Mouse (Mus musculus) lung, embryonic 14.5 days (tissue): ENCODE data around the gene Rsbn1l. TPM values are rescaled to one million over a fixed set of nuclear protein-coding genes. Genes with fewer than 3 reads are reported as not detected.

ENCODE experiments used
- ATAC-seq: fragments of 200-750 bp; cut with Nextera tagmentation; 2 replicates; pipeline ENCODE4 v1.8.0; 2017; ENCODE audit warnings: mild to moderate bottlenecking, moderate TSS enrichment, moderate library complexity; ENCODE audit not compliant: insufficient read depth
- DNase-seq: peaks from one replicate; pipeline ENCODE4 v3.0.0-alpha.2; 2015
- H3K27ac ChIP-seq: fragments of 300-500 bp; sonication (generic); 2 replicates; pipeline ENCODE4 v1.5.1; 2014; ENCODE audit warnings: low read depth, mild to moderate bottlenecking, moderate library complexity
- H3K27me3 ChIP-seq: fragments of 300-500 bp; sonication (generic); 2 replicates; pipeline ENCODE4 v1.6.1; 2014; ENCODE audit warnings: low read length, control low read depth; ENCODE audit not compliant: insufficient read depth
- H3K36me3 ChIP-seq: fragments of 300-500 bp; sonication (generic); 2 replicates; pipeline ENCODE4 v1.6.1; 2014; ENCODE audit warnings: control low read depth; ENCODE audit not compliant: insufficient read depth
- H3K4me1 ChIP-seq: fragments of 300-500 bp; sonication (generic); 2 replicates; pipeline ENCODE4 v1.6.1; 2014; ENCODE audit warnings: antibody characterized with exemption, control low read depth; ENCODE audit not compliant: insufficient read depth
- H3K4me2 ChIP-seq: fragments of 300-500 bp; sonication (generic); 2 replicates; pipeline ENCODE4 v1.6.1; 2014; ENCODE audit warnings: mild to moderate bottlenecking
- H3K4me3 ChIP-seq: fragments of 300-500 bp; sonication (generic); 2 replicates; pipeline ENCODE4 v1.5.1; 2014; ENCODE audit warnings: low read depth, low read length
- H3K9ac ChIP-seq: fragments of 300-500 bp; sonication (generic); 2 replicates; pipeline ENCODE4 v1.6.1; 2014
- H3K9me3 ChIP-seq: fragments of 300-500 bp; sonication (generic); 2 replicates; pipeline ENCODE4 v1.6.1; 2016; ENCODE audit warnings: low read depth, low read length, control low read depth
- CTCF ChIP-seq: IDR thresholded peaks from 2 replicates; pipeline ENCODE4 v1.5.1; 2016; ENCODE audit warnings: antibody characterized with exemption, low read depth
- WGBS: fragments of 180-500 bp; shearing (Covaris S2); extraction: QIAGEN DNeasy Blood & Tissue Kit; methylation state at CpG from one replicate; pipeline ENCODE4 v1.1.7; 2014; 5-methylcytosine and 5-hydroxymethylcytosine counted together
- polyA plus RNA-seq: library from polyadenylated mRNA; unstranded; fragments of >200 nt; fragmentation: Nextera tagmentation; extraction: Ambion mirVana; gene quantifications from 2 replicates; pipeline ENCODE4 v1.2.1, GENCODE M21; 2014

The Rsbn1l gene
- polyA plus RNA-seq, 1 experiment from 2014 or later, result 6.8 TPM

- Histone ChIP-seq H3K4me1 (no peaks in the 10 kb centered on the region), H3K9ac (no peak overlapping the region), H3K27ac (no peak overlapping the region), H3K36me3 (no peaks in the 10 kb centered on the region), H3K27me3 (no peaks in the 10 kb centered on the region), H3K9me3 (no peaks in the 10 kb centered on the region), H3K4me2 (no peak overlapping the region), H3K4me3 (no peak overlapping the region)
- no peak for ATAC-seq
- TF ChIP-seq CTCF, result no peak
- WGBS, result 92% methylated on average over 2 of the region's 2 CpGs
- no peak for DNase-seq
These were observed 97.8 kb downstream of the Rsbn1l start for GRCm38 (mm10) chr5:20858404-20858803.

- Histone ChIP-seq H3K27ac (no peak overlapping the region), H3K4me1 (no peaks in the 10 kb centered on the region), H3K9me3 (no peaks in the 10 kb centered on the region), H3K4me2 (no peak overlapping the region), H3K9ac (no peak overlapping the region), H3K27me3 (no peaks in the 10 kb centered on the region), H3K36me3 (no peaks in the 10 kb centered on the region), H3K4me3 (no peak overlapping the region)
- DNase-seq (no peak), ATAC-seq (no peak)
- 78% methylated on average over 4 of the region's 4 CpGs for WGBS
- TF ChIP-seq CTCF, result no peak
These were observed 101.1 kb downstream of the Rsbn1l start for GRCm38 (mm10) chr5:20855066-20855465.

- H3K4me2 ChIP-seq, result no peak overlapping the region
- no peak overlapping the region for H3K9ac ChIP-seq
- H3K27ac ChIP-seq, result no peak overlapping the region
- H3K27me3 ChIP-seq, result no peaks in the 10 kb centered on the region
- ATAC-seq (no peak), DNase-seq (no peak)
- H3K4me1 ChIP-seq, result no peaks in the 10 kb centered on the region
- WGBS, result 86% methylated on average over 2 of the region's 2 CpGs
- H3K36me3 ChIP-seq, result no peaks in the 10 kb centered on the region
- H3K9me3 ChIP-seq, result no peaks in the 10 kb centered on the region
- no peak for TF ChIP-seq CTCF
- no peak overlapping the region for H3K4me3 ChIP-seq
These were observed 109.2 kb downstream of the Rsbn1l start for GRCm38 (mm10) chr5:20847010-20847409.

GRCm38 (mm10) chr5:20843816-20844215 is 112.4 kb downstream of the Rsbn1l start:
- Histone ChIP-seq H3K4me1 (no peaks in the 10 kb centered on the region), H3K27ac (no peak overlapping the region), H3K9ac (no peak overlapping the region), H3K4me3 (no peak overlapping the region), H3K36me3 (no peaks in the 10 kb centered on the region), H3K27me3 (no peaks in the 10 kb centered on the region), H3K9me3 (no peaks in the 10 kb centered on the region), H3K4me2 (no peak overlapping the region)
- DNase-seq (no peak), ATAC-seq (no peak)
- WGBS, result 78% methylated on average over 2 of the region's 2 CpGs
- TF ChIP-seq CTCF, result no peak

- WGBS, result 80% methylated on average over 2 of the region's 3 CpGs
- ATAC-seq, result no peak
These were observed 112.8 kb downstream of the Rsbn1l start for GRCm38 (mm10) chr5:20843405-20843804.

More at GRCm38 (mm10) chr5:20843405-20843804, 112.8 kb downstream of the Rsbn1l start:
- no peak overlapping the region for H3K4me2 ChIP-seq
- H3K36me3 ChIP-seq, result no peaks in the 10 kb centered on the region
- H3K27ac ChIP-seq, result no peak overlapping the region
- no peak overlapping the region for H3K9ac ChIP-seq
- no peak for DNase-seq
- no peak overlapping the region for H3K4me3 ChIP-seq
- no peak for TF ChIP-seq CTCF
- no peaks in the 10 kb centered on the region for H3K27me3 ChIP-seq
- H3K4me1 ChIP-seq, result no peaks in the 10 kb centered on the region
- H3K9me3 ChIP-seq, result no peaks in the 10 kb centered on the region

Other genes with a start within 250 kb of the Rsbn1l start
- 11.2 and 12.4 TPM in 2 replicates for gene Phtf2, start 74.3 kb downstream of the Rsbn1l start, polyA plus RNA-seq
- gene Tmem60, start 74.2 kb downstream of the Rsbn1l start, polyA plus RNA-seq, result 43.9 and 45.2 TPM in 2 replicates
- gene Ptpn12, start 99.5 kb upstream of the Rsbn1l start, polyA plus RNA-seq, result 31.1 and 33.1 TPM in 2 replicates
- 2.0 and 2.4 TPM in 2 replicates for gene Gsap, start 229.9 kb upstream of the Rsbn1l start, polyA plus RNA-seq